Mouse (Mus musculus) G1E-ER4 (cell line): ENCODE data around the gene Stx18. TPM values are rescaled to one million over a fixed set of nuclear protein-coding genes. Genes with fewer than 3 reads are reported as not detected.

Experiments used
- GATA1 ChIP-seq: IDR thresholded peaks from one replicate; pipeline ENCODE4 v1.8.0; 2012; ENCODE audit warnings: low read length, inconsistent platforms
- polyA plus RNA-seq: library from polyadenylated mRNA; stranded (reverse); fragments of >175 nt; gene quantifications from 2 replicates; pipeline ENCODE4 v1.2.3, GENCODE M21; 2012

The Stx18 gene
- 19.6 and 19.7 TPM in 2 replicates for polyA plus RNA-seq

DNA sequence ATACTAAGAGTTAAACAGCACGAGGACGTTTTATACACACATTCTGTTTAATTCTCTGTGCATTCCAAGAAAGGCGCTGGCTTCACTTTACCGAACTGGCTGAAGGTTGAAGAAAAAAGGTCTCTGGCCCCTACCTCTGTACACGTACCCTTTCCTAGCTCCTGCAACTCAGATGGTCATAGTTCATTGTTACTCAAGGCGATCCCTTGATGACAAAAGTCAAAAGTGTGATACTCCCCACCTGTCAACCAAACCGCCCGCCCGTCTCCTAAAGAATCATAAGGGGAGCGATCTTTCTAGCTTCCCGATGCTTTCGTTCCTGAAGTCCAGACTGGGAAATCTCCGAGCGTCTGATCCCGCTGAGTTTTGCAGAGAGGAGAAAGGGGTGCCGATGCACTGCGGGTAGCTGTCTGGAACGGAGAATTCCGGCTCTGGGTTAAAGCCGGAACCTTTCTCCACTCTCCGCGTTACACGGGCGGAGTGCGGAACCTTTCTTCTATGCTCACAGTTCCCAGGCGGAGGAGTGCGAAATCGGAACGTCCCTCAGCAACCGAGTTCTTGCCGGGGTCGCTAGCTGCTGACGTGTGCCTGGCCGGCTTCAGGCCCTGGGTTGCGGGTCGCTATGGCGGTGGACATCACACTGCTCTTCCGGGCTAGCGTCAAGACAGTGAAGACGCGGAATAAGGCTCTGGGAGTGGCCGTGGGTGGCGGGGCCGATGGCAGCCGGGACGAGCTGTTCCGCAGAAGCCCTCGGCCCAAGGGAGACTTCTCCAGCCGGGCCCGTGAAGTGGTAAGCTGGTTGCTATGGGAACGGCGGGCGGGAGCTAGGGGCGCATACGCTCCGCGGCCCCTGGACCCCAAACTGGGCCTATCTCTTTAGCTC, at the start of gene Stx18:
Gene Stx18 (plus strand): TSS at position 33 of the 883 bp plus-strand sequence.
- no peak for TF ChIP-seq GATA1

DNA sequence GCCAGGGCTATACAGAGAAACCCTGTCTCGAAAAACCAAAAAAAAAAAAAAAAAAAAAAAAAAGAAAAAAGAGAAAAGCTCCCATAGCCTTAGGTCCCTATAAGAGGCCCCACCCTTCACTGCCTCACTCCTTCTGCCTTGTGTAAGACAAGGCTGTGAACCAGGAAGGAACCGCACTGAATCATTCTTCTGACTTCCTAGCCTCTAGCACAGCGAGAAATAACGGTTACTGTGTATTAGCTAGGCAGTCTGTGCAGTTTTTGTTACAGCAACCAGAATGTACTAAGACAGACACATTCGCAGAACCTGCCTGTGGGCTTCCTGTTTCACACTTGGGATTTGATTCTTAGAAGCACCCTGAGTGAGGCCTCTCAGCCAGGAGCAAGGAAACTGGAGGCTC, 46.2 kb upstream of the Stx18 start:
- TF ChIP-seq GATA1: no peak

- TF ChIP-seq GATA1: no peak
These were observed 39.7 kb upstream of the Stx18 start for GRCm38 (mm10) chr5:37998805-37999204.

GRCm38 (mm10) chr5:38002573-38002972, 36.0 kb upstream of the Stx18 start:
- TF ChIP-seq GATA1: no peak

- no peak for TF ChIP-seq GATA1
These were observed 33.8 kb upstream of the Stx18 start for GRCm38 (mm10) chr5:38004746-38005145.

DNA sequence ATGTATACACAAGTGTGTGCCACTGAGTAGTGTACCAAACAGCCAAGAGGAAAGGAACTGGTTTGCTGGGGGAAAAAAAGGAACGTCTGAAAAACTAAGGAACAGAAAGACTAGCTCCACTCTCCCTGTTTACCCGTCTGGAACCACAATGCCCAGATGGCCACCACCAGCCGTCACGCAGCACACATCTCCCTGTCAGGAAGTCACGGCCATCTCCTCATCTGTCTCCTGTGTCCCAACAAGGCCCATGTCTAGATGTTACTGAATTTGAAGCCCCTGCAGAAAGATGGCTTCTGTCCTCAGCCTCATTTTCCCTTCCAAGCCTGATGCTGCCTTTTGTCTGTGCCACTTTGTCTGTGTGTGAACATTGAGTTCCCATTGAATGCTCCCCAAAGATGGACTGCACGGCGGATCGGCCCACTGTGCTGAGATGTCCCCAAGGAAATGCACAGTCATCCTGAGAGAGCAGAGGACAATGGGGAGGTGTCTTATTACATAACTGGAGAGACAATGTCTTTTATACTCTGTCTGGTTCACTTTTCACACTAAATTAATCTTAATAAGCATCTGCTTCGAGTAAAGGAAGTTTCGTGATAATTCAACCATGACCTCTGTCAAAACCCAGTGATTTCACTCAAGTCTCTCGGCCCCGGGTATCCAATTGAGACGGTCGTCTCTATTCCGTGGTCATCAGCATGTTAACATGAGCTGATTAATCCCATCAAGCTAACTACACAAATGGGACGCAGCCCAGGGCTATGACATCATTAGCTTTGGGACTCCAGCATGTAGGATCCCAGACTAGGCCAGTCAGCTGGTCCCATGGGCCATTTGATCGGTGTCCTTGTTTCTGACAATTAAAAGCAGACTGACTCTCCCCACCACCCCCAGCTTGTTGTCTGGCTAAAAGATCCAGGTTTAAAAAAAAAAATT, 31.9 kb upstream of the Stx18 start:
- TF ChIP-seq GATA1: no peak

- TF ChIP-seq GATA1: no peak
These were observed 29.5 kb upstream of the Stx18 start for GRCm38 (mm10) chr5:38009071-38009470.

GRCm38 (mm10) chr5:38014916-38015315, 23.6 kb upstream of the Stx18 start:
- no peak for TF ChIP-seq GATA1

- TF ChIP-seq GATA1: no peak
These were observed 21.6 kb upstream of the Stx18 start for GRCm38 (mm10) chr5:38016945-38017344.

DNA sequence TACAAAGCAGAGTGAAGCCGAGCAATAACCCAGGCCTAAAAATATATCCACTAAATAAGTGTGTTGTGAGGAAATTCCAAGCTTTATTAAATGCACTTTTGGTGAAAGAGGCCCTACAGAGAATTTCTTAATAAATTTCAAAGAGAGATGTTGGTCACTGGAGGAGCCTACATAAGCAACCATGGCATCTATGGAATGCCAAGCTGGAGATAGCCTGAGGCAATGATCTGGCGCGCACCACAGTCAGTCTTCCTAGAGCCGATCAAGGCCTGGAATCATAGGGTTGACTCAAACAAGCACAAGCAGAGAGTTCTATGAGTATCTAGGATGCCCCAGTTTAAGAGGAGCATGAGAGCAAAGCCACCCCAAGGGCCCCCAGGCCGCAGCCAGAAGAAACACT, 10.9 kb upstream of the Stx18 start:
- no peak for TF ChIP-seq GATA1

- TF ChIP-seq GATA1: no peak
These were observed 268 bp upstream of the Stx18 start for GRCm38 (mm10) chr5:38038274-38038673.

GRCm38 (mm10) chr5:38039796-38040195, 1.3 kb downstream of the Stx18 start:
- TF ChIP-seq GATA1: no peak

DNA sequence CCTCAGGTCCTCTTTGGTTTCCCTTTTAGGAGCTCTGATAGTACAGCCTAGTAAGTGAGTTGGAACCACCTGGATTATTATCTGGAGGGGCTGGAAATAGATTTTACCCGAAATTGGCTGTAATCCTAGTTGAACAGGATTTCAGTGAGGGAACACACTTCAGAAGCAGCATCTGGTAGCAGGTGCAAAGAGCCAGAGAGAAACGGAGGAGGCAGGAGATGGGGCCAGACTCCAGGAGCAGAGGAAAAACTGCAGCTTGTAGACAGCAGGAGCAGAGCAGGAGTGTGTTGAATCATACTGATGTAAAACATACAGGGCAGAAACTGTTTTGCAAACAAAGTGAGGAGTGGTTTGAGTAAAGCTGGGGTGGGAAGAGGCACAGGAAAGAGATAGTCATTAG, 6.4 kb downstream of the Stx18 start:
- no peak for TF ChIP-seq GATA1

GRCm38 (mm10) chr5:38048177-38048576, 9.6 kb downstream of the Stx18 start:
- TF ChIP-seq GATA1: no peak

DNA sequence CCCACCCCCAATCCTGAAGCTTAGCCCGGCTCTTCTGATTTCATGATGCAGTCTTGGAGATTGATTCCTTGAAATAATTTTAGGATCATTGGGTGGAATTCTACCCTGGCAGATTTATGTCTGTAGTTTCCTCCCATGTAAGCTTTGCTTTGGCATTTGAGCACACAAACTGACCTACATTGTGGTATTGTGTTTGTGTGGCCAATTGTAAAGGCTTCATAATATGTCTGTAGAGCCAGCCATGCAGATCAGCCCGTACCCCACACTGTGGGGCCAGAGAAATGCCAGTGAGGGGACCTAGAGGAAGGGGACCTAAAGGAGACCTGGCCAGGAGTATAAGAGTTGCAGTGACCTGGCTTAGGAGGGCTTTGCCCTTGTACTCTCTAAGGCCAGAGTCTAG, 22.5 kb downstream of the Stx18 start:
- no peak for TF ChIP-seq GATA1

DNA sequence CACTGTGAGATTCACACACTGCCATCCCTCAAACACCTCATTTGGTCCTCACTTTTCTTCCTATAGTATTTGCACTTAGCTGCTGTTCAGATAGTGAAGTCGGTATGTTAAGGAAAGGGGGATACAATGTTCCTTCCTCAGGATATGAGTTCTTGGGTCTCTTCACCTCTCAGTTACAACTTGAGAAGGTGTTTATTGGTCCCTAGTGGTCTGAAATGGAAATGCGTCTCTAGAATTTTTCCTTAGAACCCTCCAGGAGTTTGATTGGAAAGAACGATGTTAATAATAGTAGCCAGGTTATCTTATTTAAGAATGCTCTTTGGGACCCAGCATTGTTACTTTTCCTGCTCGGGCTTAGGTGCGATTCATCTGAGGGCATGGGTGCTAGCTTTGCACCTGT, 24.2 kb downstream of the Stx18 start:
- TF ChIP-seq GATA1: no peak
